Mouse (Mus musculus) B cell, adult 2 months (primary cell): ENCODE results near the gene Eya2.
"Not testable (repeated sequence)": the region's sequence is repeated elsewhere in the genome, so short reads cannot be mapped to it uniquely, and the experiment has no call there.

ENCODE experiments used
- DNase-seq, 2 experiments: peaks; one replicate each; pipeline ENCODE4 v3.0.0; 2022

Eya2 gene

DNA sequence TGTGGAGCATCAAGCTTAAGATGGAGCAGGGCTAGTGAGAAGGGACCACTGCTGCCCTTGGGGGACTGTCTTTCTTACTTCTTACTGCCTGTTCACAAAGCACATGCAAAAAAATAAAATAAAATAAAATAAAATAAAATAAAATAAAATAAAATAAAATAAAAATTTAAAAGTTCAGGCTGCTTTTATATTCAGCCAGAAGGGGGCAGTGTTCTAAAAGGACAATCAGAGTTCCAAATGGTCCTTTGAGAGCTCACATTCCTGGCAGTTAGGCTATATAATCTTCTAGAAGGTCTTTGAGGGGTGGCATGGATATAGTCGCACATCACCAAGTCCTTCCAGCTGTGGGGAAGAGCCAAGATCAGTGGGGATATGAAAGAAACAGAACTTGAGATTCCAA is 191.6 kb downstream of the Eya2 start:
- no peak for DNase-seq

- no peak for DNase-seq
Measured at GRCm38 (mm10) chr2:165788005-165788404, 193.2 kb downstream of the Eya2 start.

GRCm38 (mm10) chr2:165788796-165789195 is 194.0 kb downstream of the Eya2 start:
- DNase-seq: no peak

- no peak for DNase-seq
Measured at GRCm38 (mm10) chr2:165789667-165790066, 194.8 kb downstream of the Eya2 start.

DNA sequence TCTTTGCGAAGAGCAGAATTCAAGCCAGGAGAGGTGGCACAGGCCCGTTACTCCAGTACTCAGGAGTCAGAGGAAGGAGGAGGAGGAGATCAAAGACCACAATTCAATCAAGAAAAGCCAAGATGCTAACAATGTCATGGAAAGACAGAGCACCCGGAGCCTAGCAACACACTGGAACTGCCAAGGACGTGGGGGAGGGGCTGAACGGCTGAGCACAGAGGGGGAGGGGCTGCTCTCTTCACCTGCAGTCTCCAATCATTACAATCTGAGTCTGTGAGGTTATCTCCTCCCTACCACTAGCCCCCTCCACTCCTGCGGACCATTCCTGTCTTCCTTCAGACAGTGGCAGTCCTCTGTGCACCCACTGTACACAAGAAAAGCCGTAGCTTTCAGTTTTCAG is 196.2 kb downstream of the Eya2 start:
- no peak for DNase-seq

GRCm38 (mm10) chr2:165791657-165792056 is 196.8 kb downstream of the Eya2 start:
- peak; percentile 85 to 86 for DNase-seq

GRCm38 (mm10) chr2:165792431-165793282 is 197.8 kb downstream of the Eya2 start:
- peak; percentile 63 to 66 for DNase-seq

- peak; percentile 25 to 41 for DNase-seq
Measured at GRCm38 (mm10) chr2:165793283-165793638, 198.4 kb downstream of the Eya2 start.

DNA sequence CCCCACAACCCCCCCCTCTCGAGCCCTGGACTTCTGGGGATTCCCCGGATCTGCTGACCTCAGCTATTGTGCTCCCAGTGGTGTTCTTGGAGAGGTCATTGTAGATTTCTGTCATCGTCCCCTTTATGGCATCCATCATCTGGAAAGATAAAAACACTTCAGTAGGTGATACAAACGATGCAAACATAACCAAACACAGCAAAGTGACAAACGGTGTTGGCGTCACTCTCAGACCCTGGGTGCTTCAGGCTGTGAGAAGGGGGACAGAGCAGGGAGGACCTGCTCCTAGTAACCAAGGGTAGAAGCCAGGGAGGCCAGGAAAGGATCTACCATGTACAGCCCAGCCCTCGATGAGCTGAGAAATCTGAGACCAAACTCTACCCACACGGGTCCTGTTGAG is 203.0 kb downstream of the Eya2 start:
- DNase-seq: no peak

DNA sequence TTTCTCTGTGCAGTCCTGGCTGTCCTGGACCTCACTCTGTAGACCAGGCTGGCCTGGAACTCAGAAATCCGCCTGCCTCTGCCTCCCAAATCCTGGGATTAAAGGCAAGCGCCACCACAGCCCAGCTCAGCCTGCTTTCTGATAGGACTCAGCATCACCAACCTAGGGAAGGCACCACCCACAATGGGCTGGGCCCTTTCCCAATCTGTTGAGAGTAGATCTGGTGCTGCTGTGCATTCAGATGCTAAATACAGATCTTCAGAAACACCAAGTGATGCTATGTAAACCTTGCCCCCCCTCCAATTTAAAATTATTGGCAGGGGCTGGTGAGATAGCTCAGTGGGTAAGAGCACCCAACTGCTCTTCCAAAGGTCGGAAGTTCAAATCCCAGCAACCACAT is 205.3 kb downstream of the Eya2 start:
- not testable (repeated sequence) for DNase-seq

DNA sequence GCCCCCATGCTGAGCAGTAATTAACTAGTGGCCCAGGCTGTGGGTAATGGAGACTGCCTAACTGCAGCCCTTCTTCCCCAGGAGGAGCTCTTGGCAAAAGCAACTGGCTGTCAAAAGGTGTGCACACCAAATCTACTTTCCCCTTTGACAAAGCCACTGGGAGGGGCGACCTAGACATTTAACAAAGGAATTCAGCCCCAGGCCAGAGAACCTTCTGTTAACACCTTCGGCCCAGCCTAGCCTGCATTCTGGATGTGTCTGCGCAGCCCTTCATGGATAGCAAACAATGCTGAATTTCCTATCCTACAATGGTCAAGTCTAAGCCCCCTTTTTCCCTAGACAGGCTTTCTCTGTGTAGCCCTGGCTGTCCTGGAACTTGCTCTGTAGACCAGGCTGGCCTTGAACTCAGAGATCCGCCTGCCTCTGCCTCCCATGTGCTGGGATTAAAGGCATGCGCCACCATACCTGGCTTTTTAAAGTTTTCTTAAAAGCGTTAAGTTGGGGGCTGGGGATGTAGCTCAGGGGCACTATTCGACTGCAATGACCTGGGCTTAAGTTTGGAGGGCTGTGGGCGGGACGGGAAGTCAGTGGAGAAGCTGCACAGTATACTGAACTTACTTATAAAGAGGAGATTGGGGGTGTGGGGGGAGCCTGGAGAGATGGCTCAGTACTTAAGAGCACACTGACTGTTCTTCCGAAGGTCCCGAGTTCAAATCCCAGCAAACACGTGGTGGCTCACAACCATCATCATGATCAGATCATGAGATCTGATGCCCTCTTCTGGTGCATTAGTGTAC is 213.5 kb downstream of the Eya2 start:
- no peak for DNase-seq

- DNase-seq: no peak
Measured at GRCm38 (mm10) chr2:165809091-165809490, 214.3 kb downstream of the Eya2 start.

GRCm38 (mm10) chr2:165809901-165810477 is 215.2 kb downstream of the Eya2 start:
- no peak for DNase-seq

DNA sequence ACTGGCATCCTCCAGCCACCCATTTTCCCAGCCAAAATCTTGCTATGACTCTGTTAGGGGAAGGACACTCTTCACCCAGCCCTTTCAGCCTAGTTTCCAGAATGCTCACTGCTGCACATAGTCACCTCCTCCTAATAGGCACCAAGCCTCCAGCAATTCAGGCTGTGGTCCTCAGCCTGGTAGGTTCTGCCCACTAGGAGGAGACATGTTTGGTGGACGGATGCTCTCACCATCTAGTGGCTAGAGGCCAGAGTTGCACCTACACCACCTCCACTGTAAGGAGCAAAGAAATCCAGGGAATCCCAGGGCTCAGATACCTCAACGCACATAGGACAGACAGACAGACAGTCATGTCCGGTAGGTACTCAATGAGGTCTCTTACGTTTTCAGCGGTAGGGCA is 216.7 kb downstream of the Eya2 start:
- peak; percentile 73 to 75 for DNase-seq

GRCm38 (mm10) chr2:165812889-165813288 is 218.1 kb downstream of the Eya2 start:
- DNase-seq: no peak

- DNase-seq: no peak
Measured at GRCm38 (mm10) chr2:165815103-165815880, 220.5 kb downstream of the Eya2 start.

GRCm38 (mm10) chr2:165817437-165817836 is 222.6 kb downstream of the Eya2 start:
- no peak for DNase-seq

DNA sequence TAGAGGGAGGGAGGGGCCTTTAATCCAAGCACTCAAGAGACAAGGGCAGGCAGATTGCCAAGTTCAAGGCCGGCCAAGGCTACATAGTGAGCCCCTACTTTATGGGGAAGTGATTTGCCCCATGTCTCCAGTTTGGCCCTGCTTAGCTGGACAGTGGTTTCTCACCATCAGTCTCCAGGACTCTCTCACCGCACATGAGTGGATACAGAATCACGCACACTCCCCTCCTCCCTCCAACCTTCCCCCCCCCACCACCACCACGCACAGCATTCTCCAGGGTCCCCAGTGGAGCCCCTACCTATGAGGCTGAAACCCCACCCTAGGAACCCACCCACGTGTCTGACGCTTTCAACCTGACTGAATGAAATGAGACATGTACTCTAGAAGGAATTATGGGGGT is 223.7 kb downstream of the Eya2 start:
- no peak for DNase-seq

DNA sequence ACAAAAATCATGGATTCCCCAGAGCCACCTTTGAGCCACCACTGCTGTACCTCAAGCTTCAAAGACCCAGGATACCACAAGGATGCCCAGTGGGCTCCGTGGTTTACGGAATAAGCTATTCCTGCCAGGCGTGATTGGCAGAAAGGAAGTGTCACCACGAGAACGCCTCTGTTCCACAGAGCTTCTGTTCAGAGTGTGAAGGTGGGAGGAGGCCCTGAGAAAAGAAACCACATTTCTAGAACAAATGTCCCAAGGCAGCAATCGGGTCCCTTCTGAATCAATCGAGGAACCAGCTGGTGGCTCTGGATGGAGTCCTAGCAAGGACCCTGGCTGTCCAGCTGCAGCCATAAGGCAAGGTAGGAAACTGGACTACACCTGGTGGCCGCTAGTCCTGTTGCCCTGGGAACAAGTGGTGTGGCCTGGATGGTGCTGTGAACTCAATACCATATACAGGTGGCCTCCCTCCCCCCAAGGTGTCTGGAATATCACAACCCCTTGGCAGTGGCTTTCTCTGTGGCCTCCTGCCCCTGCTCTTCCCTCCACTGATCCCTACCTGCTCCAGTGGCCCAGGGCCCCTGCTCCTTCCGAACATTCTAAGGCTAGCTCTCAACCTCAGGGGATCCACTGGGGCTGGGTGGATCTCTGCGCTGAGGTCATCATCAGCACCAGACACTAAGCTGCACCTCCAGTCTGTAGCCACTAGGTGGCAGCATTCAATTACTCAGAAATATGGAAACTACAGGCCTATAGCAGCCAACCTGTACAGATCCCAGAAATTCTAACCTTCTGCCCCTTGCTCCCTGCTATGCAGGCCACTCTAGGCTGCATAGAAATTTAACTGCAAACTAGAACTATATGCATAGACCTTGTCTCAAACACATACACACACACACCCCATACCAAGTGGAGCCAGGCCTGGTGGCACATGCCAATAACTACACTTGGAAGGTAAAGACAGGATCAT is 224.4 kb downstream of the Eya2 start:
- peak; percentile 70 to 71 for DNase-seq

GRCm38 (mm10) chr2:165820073-165820472 is 225.2 kb downstream of the Eya2 start:
- DNase-seq: no peak

DNA sequence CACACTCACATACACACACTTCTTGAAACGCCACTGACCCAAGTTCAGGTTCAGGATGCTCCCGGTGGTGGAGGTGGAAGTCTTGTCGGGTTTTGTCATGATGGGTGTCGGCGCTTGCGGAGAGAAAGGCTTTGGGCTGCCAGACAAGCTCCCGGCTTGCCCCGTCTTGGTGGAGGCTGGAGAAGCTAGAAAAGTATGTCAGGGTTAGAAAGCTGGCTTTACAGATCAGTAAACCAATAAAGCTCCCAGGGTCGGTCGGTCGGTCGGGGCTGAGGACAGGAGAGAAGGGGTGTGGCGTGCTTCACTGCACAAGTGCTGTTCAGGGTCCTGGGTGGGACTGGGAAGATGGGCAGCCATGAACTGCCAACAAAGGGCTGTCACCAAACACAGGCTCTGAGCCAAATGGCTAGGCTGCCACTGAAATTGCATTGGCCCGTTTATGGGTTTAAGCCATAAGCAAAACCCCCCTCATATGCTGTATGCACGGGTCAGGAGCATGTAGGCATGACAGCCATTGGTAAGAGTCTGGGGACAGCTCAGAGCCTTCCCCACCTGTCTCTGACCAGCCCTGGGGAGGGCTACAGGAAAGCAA is 225.8 kb downstream of the Eya2 start:
- DNase-seq: no peak
